Mouse (Mus musculus): Measurements from ENCODE around the gene Vars2. TPM values are rescaled to one million over a fixed set of nuclear protein-coding genes. Genes with fewer than 3 reads are reported as not detected.

Gene Vars2
- polyA plus RNA-seq, 2 experiments: 14.8 to 35.4 TPM

DNA sequence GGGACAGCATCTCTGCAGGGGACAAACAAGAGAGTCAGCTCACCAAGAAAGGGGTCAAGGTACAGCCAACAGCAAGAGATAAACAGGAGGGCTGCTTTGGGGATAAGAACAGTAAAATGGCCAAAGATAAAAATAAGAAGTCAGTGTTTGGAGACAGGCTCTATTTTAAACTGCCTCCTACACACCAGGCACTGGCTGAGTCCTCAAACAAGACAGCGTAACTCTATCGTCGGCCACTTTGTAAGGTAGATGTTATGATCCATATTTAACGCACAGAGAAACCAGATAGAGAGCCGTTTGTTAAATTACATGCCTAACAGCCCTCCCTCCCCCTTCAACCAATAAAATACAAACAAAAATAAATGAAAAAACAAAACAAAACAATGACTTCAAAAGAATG, 26.5 kb upstream of the Vars2 start:
- Histone ChIP-seq H3K27me3 (ENCODE audit: control insufficient read depth, insufficient read depth, low read length) (no peaks in the 10 kb centered on the region), H3K9me3 (ENCODE audit: control insufficient read depth, low read length) (0 out of 2 replicates have a peak, but pooled peaks cover 4% of the 10 kb centered on the region), H3K4me3 (replicated peaks; ENCODE audit: low read length) (no peak overlapping the region), H3K4me1 (ENCODE audit: control insufficient read depth, insufficient read depth, low read length) (peaks cover 17% of the 10 kb centered on the region), H3K27ac (replicated peaks; ENCODE audit: low read depth, low read length) (no peak overlapping the region), H3K4me2 (replicated peaks; ENCODE audit: low read depth, low read length, severe bottlenecking) (no peak overlapping the region), H3K9ac (ENCODE audit: low read depth, low read length, severe bottlenecking) (no peak overlapping the region), H3K36me3 (ENCODE audit: control insufficient read depth, insufficient read depth, low read length) (peaks cover 54% of the 10 kb centered on the region)
- WGBS: 90% methylated on average over 5 of the region's 5 CpGs
- DNase-seq (ENCODE audit: low spot score) (no peak), ATAC-seq (ENCODE audit: low FRiP score, low read depth) (no peak)
- no peak for TF ChIP-seq POLR2A (IDR thresholded peaks at IDR 0.05; ENCODE audit: borderline replicate concordance, extremely low read depth, insufficient read depth, insufficient read length)

DNA sequence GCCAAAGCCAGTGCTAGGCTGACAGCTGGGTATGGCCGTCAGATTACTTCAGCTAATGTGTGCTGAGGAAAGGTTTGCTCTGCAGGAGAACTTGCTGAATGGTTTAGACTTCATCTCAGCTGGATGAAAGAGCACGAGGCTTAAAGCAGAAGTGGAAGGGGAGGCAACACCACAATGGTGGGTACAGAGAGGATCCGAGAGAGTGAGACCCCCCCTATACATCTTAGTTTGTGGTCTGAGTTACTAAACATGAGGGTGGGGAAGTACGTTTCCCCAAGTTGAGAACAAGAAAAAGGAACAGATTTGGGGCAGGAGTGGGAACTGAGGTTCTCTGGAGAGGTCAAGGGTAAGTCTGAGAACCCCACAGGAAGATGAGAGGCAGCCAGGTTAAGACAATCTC, 25.0 kb upstream of the Vars2 start:
- Histone ChIP-seq H3K4me2 (replicated peaks; ENCODE audit: low read depth, low read length, severe bottlenecking) (no peak overlapping the region), H3K36me3 (ENCODE audit: control insufficient read depth, insufficient read depth, low read length) (peaks cover 70% of the 10 kb centered on the region)

DNA sequence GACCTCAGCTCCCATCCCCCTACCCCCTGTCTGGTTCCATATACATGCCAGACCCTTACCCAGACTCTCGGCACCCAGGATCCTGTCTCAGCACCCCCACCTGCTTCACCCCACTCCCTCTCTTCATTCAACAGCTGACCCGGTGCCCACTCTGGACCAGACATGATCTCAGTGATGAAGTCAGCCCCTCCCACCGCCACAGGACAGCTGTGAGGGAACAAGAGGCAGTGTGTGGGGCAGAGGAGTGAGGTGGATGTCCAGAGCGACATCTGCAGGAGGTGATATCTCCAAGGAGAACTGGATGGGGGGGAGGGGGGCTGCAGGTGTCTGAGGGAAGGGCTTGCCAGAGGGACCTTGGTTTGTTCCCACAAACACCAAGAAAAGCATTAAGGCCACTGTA, 24.4 kb upstream of the Vars2 start:
- Histone ChIP-seq H3K4me3 (replicated peaks; ENCODE audit: low read length) (no peak overlapping the region), H3K4me1 (ENCODE audit: control insufficient read depth, insufficient read depth, low read length) (peaks cover 1% of the 10 kb centered on the region; the same call in 1 of the 2 replicates), H3K27me3 (ENCODE audit: control insufficient read depth, insufficient read depth, low read length) (no peaks in the 10 kb centered on the region), H3K4me2 (replicated peaks; ENCODE audit: low read depth, low read length, severe bottlenecking) (no peak overlapping the region), H3K9me3 (ENCODE audit: control insufficient read depth, low read length) (0 out of 2 replicates have a peak, but pooled peaks cover 4% of the 10 kb centered on the region), H3K36me3 (ENCODE audit: control insufficient read depth, insufficient read depth, low read length) (peaks cover 75% of the 10 kb centered on the region), H3K9ac (ENCODE audit: low read depth, low read length, severe bottlenecking) (no peak overlapping the region), H3K27ac (replicated peaks; ENCODE audit: low read depth, low read length) (no peak overlapping the region)
- WGBS: 85% methylated on average over 4 of the region's 4 CpGs
- DNase-seq (ENCODE audit: low spot score) (no peak), ATAC-seq (ENCODE audit: low FRiP score, low read depth) (no peak)
- TF ChIP-seq POLR2A (IDR thresholded peaks at IDR 0.05; ENCODE audit: borderline replicate concordance, extremely low read depth, insufficient read depth, insufficient read length): no peak

More for the DNA sequence above, 25.0 kb upstream of the Vars2 start:
- no peak for TF ChIP-seq POLR2A (IDR thresholded peaks at IDR 0.05; ENCODE audit: borderline replicate concordance, extremely low read depth, insufficient read depth, insufficient read length)
- 83% methylated on average over 4 of the region's 4 CpGs for WGBS
- no peak overlapping the region for H3K27ac ChIP-seq (replicated peaks; ENCODE audit: low read depth, low read length)
- ATAC-seq (ENCODE audit: low FRiP score, low read depth) (no peak), DNase-seq (ENCODE audit: low spot score) (no peak)
- H3K9me3 ChIP-seq (ENCODE audit: control insufficient read depth, low read length): 0 out of 2 replicates have a peak, but pooled peaks cover 4% of the 10 kb centered on the region
- no peaks in the 10 kb centered on the region for H3K27me3 ChIP-seq (ENCODE audit: control insufficient read depth, insufficient read depth, low read length)
- no peak overlapping the region for H3K9ac ChIP-seq (ENCODE audit: low read depth, low read length, severe bottlenecking)
- peaks cover 7% of the 10 kb centered on the region for H3K4me1 ChIP-seq (ENCODE audit: control insufficient read depth, insufficient read depth, low read length)
- no peak overlapping the region for H3K4me3 ChIP-seq (replicated peaks; ENCODE audit: low read length)

DNA sequence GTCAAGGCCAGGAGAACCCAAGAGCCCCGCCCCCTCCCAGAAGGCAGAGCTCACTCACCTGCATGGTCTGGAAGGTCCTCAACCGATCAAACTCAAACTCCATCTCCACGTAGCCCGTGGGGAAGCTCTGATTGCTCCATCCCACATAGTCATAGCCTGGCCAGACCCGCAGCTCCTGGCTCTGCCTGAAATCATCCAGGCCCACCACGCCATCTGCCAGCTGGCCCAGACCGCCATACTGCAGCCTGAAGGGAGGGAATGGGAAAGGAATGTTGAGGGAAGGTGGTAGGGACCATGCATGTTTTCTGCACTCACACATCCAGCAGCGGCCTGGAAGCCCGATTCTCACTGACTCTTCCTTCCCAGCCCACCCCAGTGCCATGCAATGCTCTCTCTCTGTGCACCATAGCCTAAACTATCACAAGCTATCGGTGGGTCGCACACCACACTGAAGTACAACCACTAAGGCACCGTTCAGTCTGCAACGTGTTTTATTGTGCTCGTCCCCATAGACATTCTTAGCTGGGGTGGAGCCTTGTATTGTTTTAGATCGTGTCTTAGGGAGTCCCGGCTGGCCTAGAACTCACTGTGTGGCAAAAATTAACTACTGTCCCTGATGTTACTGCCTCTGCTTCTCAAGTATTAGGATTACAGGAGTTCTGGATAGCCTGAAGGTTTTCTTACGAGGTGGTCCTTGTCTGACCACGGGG, 22.7 kb upstream of the Vars2 start:
- ATAC-seq (ENCODE audit: low FRiP score, low read depth) (no peak), DNase-seq (ENCODE audit: low spot score) (no peak)
- Histone ChIP-seq H3K9me3 (ENCODE audit: control insufficient read depth, low read length) (no peaks in the 10 kb centered on the region), H3K4me2 (replicated peaks; ENCODE audit: low read depth, low read length, severe bottlenecking) (no peak overlapping the region), H3K27me3 (ENCODE audit: control insufficient read depth, insufficient read depth, low read length) (no peaks in the 10 kb centered on the region), H3K4me1 (ENCODE audit: control insufficient read depth, insufficient read depth, low read length) (no peaks in the 10 kb centered on the region), H3K4me3 (replicated peaks; ENCODE audit: low read length) (no peak overlapping the region), H3K27ac (replicated peaks; ENCODE audit: low read depth, low read length) (no peak overlapping the region), H3K9ac (ENCODE audit: low read depth, low read length, severe bottlenecking) (no peak overlapping the region), H3K36me3 (ENCODE audit: control insufficient read depth, insufficient read depth, low read length) (peaks cover 86% of the 10 kb centered on the region)
- TF ChIP-seq POLR2A (IDR thresholded peaks at IDR 0.05; ENCODE audit: borderline replicate concordance, extremely low read depth, insufficient read depth, insufficient read length): no peak
- WGBS: 86% methylated on average over 18 of the region's 18 CpGs

DNA sequence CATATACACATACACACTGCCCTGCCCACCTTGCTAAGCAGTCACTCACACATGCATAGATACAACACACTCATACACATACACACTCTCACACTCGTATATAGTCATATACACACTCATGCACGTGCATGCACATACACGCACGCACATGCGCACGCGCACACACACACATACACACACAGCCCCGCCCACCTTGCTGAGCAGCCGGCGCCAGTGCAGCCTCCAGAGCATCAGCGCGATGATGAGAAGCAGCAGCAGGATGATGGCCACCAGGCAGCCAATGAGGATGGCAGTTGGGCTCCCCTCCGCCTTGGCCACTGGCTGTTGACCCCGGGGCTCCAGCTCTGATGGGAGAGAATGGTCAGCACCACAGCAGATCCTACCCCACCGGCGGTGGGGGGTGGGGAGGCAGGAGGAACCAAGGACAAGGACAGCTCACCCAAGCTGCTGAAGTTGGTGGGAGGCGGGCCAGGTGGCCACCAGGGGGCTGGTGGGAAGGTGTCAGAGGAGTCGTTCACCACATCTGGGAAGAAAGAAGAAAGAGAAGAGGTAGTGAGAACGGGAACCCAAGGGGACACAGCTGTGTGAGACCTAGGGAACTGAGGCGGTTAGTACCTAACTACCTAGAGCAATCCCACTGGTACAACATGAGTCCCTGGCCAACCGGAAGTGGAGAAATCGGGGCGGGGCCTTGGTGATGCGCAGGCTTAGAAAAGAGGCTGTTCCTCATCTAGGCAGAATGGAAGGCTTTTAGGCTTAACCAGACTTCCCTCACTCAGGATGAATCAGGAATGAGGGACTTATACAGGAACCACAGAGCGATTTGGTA, 21.2 kb upstream of the Vars2 start:
- no peak for TF ChIP-seq POLR2A (IDR thresholded peaks at IDR 0.05; ENCODE audit: borderline replicate concordance, extremely low read depth, insufficient read depth, insufficient read length)
- H3K27ac ChIP-seq (replicated peaks; ENCODE audit: low read depth, low read length): no peak overlapping the region
- no peaks in the 10 kb centered on the region for H3K4me1 ChIP-seq (ENCODE audit: control insufficient read depth, insufficient read depth, low read length)
- H3K4me2 ChIP-seq (replicated peaks; ENCODE audit: low read depth, low read length, severe bottlenecking): no peak overlapping the region
- ATAC-seq (ENCODE audit: low FRiP score, low read depth) (no peak), DNase-seq (ENCODE audit: low spot score) (no peak)
- peaks cover 98% of the 10 kb centered on the region for H3K36me3 ChIP-seq (ENCODE audit: control insufficient read depth, insufficient read depth, low read length)
- 82% methylated on average over 25 of the region's 25 CpGs for WGBS
- H3K9me3 ChIP-seq (ENCODE audit: control insufficient read depth, low read length): no peaks in the 10 kb centered on the region
- H3K27me3 ChIP-seq (ENCODE audit: control insufficient read depth, insufficient read depth, low read length): no peaks in the 10 kb centered on the region
- H3K9ac ChIP-seq (ENCODE audit: low read depth, low read length, severe bottlenecking): no peak overlapping the region
- no peak overlapping the region for H3K4me3 ChIP-seq (replicated peaks; ENCODE audit: low read length)
